Mouse (Mus musculus) layer of hippocampus, postnatal 10 days (tissue): Measurements from ENCODE around the gene Bpifa1. TPM values are rescaled to one million over a fixed set of nuclear protein-coding genes. Genes with fewer than 3 reads are reported as not detected.

Source experiments
- total RNA-seq, 2 experiments: library from RNA; stranded (reverse); gene quantifications; 2 replicates each; pipeline ENCODE4 v1.2.3; 2021

Bpifa1 gene
- total RNA-seq, 2 experiments from 2014 or later, result not detected

Other genes starting within 250 kb of the Bpifa1 start
- gene Bpifb6, start 242.5 kb upstream of the Bpifa1 start, total RNA-seq, result not detected
- gene Bpifb3, start 224.7 kb upstream of the Bpifa1 start, total RNA-seq, result not detected
- gene Bpifb4, start 204.7 kb upstream of the Bpifa1 start, total RNA-seq, result not detected
- gene Bpifa6, start 167.9 kb upstream of the Bpifa1 start, total RNA-seq, result not detected
- gene Bpifa2, start 134.6 kb upstream of the Bpifa1 start, total RNA-seq, result not detected
- not detected for gene Bpifa3, start 12.5 kb upstream of the Bpifa1 start, total RNA-seq
- not detected for gene Bpifa5, start 19.7 kb downstream of the Bpifa1 start, total RNA-seq
- gene Bpifb1, start 47.9 kb downstream of the Bpifa1 start, total RNA-seq, result under 1 TPM; 0.30 to 0.54 TPM
- gene Bpifb5, start 80.9 kb downstream of the Bpifa1 start, total RNA-seq, result under 1 TPM in 1 of 2 experiments, not detected in 1; 0.21 TPM
- gene Bpifb9a, start 115.0 kb downstream of the Bpifa1 start, total RNA-seq, result not detected
- not detected for gene Bpifb9b, start 164.3 kb downstream of the Bpifa1 start, total RNA-seq
- 10 to 100 TPM; 11.9 to 16.1 TPM for gene Cdk5rap1, start 230.1 kb downstream of the Bpifa1 start, total RNA-seq